Mouse (Mus musculus) kidney, adult 9 months (tissue): Measurements from ENCODE around the gene Mapkapk3.
"Not testable (repeated sequence)": the region's sequence is repeated elsewhere in the genome, so short reads cannot be mapped to it uniquely, and the experiment has no call there.

Experiments used
- DNase-seq: peaks from one replicate; pipeline ENCODE4 v3.0.0; 2022

The Mapkapk3 gene

DNA sequence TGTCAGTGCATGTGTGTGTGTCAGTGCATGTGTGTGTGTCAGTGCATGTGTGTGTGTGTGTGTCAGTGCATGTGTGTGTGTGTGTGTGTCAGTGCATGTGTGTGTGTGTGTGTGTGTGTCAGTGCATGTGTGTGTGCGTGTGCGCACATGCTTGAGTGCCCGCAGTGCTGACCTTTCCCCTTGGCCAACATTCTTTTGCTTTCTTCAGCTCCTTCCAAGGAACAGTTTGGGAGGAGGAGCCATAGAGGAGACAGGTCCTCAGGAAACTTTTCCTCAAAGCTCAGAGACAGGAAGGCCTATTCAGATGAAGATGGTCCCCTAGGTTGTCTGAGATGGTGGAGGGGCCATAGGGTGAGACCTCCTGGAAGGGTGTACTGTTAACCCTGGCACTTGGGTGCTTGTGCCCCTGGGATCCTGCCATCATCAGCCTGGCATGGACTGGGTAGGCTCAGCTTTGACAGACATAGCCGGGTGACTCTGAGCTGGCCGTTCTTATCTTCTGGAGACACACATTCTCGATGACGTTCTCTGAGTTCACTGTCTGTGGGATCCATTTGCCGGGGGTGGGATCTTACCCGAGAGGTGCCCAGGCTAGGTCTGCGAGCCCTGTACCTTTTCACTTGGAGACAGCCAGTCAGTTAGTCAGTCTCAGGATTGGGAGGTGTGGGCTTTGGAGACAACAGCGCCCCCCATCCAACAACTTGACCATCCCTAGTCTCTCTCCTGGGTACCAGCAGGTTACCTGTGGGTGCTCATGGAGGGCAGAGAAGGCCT is 17.6 kb upstream of the Mapkapk3 start:
- peak; percentile 68 for DNase-seq

DNA sequence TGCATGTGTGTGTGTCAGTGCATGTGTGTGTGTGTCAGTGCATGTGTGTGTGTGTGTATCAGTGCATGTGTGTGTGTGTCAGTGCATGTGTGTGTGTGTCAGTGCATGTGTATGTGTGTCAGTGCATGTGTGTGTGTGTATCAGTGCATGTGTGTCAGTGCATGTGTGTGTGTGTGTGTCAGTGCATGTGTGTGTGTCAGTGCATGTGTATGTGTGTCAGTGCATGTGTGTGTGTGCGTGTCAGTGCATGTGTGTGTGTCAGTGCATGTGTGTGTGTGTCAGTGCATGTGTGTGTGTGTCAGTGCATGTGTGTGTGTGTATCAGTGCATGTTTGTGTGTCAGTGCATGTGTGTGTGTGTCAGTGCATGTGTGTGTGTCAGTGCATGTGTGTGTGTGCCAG is 17.0 kb upstream of the Mapkapk3 start:
- DNase-seq: not testable (repeated sequence)

DNA sequence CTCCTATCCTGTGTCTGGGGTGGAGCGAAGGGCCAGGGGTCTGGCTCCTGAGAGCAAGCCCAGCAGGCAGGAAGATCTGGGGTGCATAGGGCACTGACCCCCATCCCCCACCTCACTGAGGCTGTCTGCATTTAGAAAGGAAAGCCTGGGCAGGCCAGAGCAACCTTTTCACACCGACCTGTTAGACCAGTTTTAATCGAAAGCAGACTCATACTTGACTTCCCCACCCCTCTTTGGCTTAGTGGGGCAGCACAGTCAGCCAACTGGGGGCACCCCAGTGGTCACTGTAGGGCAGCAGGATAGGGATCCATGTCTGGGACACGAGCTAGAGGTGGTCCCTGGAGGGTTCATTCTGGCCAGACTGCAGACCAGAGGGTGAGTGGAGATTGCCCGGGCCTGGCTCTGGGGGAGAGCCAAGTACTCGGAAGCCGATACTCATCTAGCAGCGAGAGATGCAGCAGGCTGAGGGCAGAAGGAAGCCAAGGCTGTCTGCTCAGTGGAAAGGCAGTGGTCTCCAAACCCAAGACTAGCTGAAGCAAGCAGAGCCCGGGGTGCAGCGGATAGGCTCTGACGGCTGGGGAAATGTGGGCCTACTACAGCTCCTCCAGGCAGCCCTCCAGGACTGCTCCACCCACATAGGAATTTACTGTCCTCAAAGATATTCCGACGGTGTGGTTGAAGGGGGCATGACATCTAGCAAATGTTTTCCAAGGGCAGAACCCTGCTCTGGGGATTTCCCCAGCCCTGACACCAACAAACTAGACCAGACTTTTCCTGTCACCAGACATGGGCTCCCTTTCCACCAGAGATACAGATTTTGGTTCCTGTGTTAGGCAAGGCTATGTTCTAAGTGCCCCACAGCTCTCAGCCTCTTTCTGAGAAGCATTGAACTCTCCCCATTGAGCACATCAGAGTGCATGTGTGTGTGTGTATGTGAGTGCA is 16.2 kb upstream of the Mapkapk3 start:
- DNase-seq: peak; percentile 51

DNA sequence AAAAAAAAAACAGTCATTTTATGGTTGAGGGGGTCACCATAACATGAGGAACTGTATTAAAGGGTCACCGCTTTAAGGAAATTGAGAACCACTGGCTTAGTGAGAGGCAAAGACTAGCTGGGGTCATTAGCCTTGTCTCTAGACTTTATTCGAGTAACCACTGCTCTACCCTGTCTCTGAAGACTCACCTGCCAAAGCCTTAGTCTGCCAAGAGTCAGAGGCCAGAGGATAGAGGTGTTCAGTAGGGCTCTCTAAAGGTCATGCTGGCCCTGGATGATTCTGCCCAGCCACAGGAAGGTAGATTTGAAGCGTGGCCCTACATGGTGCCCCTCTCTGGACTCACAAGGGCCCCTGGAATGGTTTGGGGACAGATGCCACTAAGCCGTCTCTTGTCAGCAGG is 15.3 kb upstream of the Mapkapk3 start:
- no peak for DNase-seq

DNA sequence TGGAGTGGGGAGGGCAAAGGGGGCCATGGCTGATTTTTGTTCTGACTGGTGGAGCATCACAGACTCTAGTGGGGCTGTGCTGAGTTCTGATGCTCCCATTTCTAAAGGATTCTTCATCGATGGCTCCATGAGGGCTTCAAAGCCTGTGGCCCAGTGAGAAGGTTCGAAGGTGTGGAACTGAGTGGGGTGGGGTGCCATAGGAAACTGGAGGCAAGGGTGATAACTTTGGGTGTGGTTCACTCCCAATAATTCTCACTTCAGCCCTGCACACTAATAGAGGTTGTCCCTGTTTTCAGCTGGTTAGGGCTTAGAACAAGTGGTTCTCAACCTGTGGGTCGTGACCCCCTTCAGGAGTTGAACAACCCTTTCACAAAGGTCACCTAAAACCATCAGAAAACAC is 14.7 kb upstream of the Mapkapk3 start:
- DNase-seq: no peak

DNA sequence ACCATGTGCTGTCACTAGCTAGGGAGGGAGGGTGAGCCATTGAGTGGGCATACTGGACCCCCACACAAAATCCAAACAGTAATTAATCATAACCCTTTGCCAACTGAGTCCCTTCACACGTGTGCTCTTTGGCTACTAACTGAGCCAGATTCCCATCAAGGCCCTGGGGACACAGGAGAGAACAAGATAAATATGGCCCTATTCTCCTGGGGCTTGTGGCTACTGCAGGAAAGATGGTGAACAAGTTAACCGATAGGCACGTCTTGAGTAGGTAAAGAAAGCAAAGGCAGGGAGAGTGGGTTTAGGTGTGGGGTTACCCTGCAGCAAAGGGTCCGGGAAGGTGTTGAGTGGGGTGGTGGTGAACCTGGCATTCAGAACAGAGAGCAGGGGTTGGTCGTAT is 14.2 kb upstream of the Mapkapk3 start:
- no peak for DNase-seq

DNA sequence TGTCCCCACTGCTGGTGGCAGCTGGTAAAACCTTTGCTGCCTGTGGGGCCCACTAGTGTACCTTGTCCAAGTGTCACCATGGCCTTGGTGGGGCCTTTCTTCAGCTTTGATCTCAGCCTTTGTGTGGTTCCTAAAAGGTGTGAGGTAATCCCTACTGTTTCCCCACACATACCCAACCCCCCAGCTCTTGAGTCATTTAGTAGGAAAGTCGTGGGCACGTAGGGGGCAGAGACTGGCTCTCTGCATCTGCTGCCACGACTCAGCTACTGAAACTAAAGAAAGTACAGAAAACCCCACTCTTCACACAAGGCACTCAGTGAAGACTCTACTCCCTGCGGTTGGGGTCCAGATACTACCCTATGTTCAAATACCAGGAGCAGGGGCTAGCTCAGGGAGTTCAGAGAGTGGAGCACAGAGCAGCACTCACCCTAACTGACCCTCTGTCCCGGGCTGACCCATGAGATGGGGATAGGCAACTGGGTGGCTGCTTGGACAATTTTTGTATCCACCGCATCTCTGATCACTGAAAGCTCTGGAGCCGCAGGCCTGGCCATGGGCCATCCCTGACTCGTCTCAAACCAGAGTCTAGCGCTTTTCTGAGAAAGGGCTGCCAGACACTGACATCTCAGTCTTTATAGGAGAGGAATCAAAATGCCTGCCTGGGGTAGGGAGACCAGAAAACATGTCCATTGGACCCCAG is 13.6 kb upstream of the Mapkapk3 start:
- DNase-seq: no peak

DNA sequence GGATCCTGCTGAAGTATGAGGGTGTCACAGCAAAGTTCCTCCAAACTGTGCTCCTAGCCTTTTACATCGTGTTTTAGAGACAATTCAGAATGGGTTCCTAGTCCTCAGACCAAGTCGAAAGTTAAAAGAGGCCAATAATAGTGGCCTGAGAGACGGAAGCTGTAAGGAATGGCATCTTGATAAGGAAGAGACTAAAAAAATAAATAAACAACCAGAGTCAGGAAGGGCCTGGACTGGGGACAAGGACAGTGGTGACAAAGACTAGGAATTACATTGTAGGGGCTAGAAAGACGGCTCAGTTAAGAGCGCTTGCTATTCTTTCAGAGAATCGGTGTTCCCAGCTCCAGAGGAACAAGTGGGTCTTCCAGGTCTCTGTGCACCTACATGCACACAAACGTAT is 12.9 kb upstream of the Mapkapk3 start:
- DNase-seq: no peak

DNA sequence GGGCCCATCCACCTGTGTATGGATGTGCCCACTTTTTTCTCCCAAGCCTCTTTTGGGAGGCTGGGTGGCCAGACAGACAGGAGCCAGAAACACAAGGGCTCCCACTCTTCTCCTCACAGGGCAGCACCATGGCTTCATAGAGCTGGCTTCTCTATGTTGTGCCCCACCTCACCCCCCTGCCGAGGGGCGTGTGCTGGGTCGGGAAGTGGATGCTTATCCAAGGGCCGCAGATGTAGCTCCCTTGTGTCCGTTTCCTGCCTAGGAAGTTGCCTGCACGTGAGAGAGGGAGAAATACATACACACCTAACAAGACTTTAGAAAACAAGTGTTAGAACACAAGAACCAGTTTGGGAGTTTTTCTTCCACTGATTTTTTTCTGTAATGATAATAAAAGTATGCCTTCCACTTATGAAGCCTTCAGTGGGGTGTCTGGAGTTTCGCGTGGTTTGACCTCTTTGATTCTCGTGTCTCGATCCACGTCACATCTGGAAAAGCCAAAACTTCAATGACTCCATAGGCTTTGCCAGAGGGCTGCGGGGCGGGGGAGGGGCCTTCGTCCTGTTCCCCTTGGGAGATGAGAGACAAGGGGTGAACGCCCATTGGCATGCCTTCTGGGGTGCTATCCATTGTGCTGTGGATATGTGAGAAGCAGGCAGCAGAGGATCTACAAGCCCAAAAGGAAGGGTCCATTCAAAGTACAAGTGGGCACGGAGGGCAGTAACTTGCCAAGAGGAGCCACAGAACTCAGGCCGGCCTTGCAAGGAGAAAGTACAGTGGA is 12.1 kb upstream of the Mapkapk3 start:
- DNase-seq: no peak

DNA sequence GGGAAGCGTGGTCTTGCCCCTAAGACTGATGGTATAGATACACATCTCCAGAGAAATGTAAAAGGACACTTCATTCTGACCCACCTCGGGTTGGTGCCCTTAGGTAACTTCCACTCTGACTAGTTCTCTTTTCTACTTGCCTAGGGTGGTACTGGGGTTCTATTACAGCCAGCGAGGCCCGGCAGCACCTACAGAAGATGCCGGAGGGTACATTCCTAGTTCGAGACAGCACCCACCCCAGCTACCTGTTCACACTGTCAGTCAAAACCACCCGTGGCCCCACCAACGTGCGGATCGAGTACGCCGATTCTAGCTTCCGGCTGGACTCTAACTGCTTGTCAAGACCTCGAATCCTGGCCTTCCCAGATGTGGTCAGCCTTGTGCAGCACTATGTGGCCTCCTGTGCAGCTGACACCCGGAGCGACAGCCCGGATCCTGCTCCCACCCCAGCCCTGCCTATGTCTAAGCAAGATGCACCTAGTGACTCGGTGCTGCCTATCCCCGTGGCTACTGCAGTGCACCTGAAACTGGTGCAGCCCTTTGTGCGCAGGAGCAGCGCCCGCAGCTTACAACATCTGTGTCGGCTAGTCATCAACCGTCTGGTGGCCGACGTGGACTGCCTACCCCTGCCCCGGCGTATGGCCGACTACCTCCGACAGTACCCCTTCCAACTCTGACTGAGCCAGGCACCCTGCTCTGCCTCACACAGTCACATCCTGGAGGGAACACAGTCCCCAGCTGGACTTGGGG is 10.7 kb upstream of the Mapkapk3 start:
- DNase-seq: no peak

DNA sequence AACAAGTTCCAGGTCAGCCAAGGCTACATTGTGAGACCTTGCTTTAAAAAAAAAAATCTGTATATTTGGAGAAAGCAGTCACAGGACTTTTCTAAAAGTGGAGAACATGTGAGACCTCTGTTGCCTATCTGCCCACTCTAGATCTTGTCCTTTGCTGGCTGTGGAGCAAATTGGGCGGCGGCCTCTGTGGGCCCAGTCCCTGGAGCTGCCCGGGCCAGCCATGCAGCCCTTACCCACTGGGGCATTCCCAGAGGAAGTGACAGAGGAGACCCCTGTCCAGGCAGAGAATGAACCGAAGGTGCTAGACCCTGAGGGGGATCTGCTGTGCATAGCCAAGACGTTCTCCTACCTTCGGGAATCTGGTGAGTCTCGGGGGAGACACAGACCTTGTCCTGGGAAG is 10.1 kb upstream of the Mapkapk3 start:
- no peak for DNase-seq

DNA sequence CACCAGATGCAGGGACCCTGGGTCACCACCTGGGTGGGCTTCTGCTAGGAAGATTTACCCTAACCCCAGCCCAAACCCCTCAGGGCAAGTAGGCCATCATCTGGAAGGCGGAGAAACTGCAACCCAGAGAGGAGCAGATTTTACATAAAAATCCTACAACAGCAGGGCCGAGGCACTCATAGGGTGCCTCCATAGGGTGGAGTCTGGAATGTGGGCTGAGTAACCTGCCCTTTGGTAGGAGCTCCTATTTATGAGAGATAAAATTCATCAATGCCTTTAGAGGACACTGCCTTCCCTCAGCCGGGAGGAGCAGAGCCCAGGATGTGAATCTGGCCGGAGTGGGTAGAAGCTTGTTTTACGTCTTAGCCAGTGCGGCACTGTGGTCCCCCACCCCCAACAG is 9.2 kb upstream of the Mapkapk3 start:
- DNase-seq: no peak

DNA sequence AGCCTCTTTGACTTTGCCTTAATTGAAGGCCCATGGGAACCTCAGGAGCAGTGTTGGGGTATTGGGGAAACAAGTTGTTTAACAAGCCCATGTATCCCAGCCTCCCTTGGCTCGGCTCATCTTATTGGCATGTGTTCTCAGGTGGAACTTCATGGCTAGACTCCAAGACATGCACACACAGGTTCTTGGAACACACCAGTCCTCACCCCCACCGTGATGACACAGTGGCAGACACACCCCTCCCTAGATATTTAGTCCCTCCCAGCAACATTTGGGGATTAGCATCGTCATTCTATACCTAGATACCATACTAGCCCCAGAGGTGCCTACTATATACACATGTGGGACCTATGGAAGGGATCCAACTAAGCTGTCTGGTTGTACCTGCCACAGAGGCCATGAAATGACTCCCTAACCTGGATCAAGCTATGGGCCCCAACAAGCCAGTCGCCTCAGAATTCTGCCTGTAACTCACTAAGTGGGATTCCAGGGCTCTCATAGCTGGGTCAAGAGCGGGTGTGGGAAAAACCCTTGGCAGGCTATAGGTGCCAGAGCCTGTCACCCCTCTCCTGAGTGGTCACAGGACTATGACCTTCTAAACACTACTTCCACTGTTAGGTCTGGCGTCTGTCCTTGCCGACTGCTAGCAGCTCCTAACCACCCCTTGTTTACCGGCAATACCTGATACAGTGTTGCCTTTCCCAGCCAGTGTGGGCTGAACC is 8.5 kb upstream of the Mapkapk3 start:
- DNase-seq: peak; percentile 74

DNA sequence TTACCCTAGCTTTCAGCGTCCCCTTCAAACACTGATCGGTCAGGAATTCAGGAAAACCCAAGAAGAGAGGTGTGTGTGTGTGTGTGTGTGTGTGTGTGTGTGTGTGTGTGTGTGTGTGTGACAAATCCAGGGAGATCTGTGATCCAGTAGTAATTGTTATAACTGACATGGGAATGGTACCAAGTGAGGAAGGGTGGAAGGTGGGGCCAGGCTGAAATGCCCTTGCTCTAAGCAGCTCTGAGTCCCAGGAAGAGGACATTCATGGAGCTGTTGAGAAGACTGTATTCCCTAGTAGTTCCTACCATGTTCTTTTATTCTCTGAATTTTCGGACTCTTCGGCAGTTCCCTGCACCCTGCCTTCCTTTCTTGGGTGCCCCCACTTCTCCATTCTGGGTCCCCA is 8.0 kb upstream of the Mapkapk3 start:
- peak; percentile 38 for DNase-seq

DNA sequence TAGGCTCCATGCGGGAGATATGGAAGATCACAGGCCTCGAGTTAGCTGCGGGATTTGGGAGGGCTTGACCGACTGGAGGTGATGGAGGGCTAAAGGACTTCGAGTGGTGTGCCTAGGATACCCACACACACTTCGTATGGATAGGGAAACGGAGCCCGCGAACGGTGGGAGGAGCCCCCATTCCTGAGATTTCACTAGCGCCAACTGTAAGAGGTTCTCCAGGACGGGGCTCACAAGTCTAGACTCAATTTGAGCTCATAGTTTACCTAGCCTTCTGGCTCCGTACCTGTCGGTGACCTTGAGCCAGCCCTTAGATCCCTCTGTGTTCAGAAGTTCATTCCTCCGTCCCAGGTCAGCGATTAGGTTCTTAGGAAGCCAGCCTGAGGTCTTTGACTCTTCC is 7.4 kb upstream of the Mapkapk3 start:
- DNase-seq: peak; percentile 70

DNA sequence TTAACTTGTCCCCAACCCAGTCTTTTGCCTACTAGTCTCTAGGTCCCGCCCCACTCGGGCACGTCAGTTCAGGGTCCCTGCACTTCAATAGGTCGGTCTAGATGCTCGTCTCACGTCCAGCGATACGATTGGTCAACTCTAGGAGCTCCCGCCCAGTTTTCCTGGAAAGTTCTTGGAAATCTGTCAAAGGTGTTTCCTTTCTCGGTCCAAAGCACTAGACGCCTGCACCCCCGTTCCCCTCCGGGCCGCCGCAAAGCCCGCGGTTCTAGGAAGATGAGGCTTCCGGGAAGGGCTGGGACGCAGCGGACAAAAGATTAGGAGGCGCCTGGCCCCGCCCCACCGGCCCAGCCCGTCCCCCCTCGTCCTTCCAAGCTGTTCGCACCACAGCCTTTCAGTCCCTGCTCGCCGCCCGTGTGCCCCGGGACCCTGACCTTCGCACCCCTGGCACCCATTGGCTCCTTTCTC is 6.9 kb upstream of the Mapkapk3 start:
- peak; percentile 99 for DNase-seq

DNA sequence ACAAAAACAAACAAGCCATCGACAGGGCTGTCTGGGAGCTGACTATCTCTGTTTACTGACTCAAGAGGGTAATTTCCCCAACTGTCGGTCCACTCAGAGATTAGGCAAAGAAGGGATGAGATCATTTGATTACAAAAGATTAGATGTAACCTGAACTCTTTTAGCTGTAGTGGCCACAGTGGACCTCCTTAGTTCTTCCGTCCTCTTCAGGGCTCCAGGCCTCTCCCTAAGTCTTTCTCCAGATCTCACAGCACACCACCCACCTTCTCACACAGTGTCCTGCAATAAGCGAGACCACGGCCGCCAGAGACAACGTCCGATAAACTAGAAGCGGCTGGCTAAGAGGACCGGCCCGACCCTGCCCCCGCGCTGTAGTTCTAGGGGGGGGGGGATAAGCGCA is 6.4 kb upstream of the Mapkapk3 start:
- no peak for DNase-seq

DNA sequence AAGGTAGTCTGAATTCAATTTTAAA is 6.2 kb upstream of the Mapkapk3 start, which contains the start of gene Cish:
Cish (plus strand) TSS at position 11 of the 25 bp plus-strand sequence.
- DNase-seq: no peak

DNA sequence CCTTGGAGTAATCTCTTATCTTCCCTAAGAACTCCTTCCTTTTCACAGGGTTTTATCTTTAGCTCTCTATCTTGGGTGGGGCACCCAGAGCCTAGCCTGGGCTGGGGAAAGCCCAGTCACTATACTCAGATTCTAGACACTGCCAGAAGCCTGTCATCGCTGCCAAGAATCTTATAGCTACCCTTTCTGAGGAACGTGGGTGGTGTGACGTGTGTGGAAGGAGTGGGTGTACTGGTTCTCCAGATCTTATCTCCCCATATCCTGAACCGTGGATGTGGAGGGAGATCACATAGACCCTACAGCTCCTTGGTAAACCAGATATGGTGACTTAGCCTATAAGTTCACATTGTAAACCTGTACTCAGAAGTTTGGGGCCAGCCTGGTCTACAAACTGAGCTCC is 5.9 kb upstream of the Mapkapk3 start:
- no peak for DNase-seq

DNA sequence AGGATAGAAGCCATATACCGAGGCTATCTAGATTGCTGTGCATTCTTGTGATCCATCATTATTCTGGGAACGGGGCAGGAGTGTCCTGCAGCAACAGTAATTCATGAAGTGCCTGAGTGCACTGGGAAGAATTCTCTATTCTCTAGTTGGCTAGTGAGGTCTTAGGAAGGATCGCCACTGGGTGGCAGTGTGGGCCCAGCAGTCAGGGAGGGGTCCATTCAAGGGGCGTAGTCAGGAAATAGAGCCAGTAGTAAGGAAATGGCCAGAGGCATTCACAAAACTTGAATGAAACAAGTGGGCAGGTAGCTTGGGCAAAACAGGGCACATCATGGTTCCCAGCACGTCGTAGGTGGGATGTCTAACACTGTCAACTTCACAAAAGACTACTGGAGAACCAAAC is 4.6 kb upstream of the Mapkapk3 start:
- peak; percentile 85 for DNase-seq

DNA sequence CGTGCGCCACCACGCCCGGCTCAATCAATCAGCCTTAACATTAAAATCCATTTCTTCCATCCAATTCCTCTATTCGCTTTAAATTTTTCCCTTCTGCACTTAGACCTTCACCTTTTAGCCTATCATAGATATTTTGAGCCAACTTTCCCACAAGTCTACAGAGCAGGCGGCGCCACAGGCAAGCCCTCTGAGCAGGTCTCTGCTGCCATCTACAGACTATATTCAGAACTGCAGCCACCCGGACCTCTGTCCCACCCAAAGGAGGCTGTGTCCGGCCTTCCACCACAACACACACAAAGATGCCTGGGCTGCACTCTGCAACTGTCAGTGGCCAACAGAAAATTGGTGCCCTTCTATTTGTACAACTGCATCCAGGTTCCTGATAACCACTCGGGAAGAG is 1.2 kb upstream of the Mapkapk3 start:
- peak; percentile 87 for DNase-seq

DNA sequence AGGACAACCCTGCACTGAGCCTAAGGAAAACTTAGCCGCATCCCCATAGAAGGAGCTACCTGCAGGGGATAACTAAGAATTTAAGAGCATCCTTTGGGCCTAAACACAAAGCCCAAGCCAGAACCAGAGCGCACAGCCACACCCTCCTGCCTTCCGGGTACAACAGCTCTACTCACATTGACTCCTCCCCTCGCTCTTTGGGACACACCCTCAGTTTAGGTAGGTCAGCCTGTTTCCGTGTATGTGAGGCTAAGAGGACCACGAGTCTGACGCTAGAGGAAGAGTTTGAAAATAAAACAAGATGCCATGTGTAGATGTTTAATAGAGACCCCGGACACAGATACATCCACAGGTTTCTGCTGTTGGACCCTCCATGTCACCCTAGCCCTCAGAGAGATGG is 966 bp downstream of the Mapkapk3 start:
- DNase-seq: peak; percentile 65
